Mouse (Mus musculus) midbrain, embryonic 10.5 days (tissue): ENCODE measurements around the gene Lclat1. TPM values are rescaled to one million over a fixed set of nuclear protein-coding genes. Genes with fewer than 3 reads are reported as not detected.

ENCODE experiments used
- DNase-seq: peaks from one replicate; pipeline ENCODE4 v3.0.0-alpha.2; 2017; ENCODE audit warnings: low spot score
- H3K27ac ChIP-seq: fragments of 300-500 bp; sonication (generic); replicated peaks from 2 replicates; pipeline ENCODE4 v1.5.1; 2016; ENCODE audit warnings: mild to moderate bottlenecking
- H3K27me3 ChIP-seq: fragments of 300-500 bp; sonication (generic); 2 replicates; pipeline ENCODE4 v1.6.1; 2016; ENCODE audit warnings: low read depth, mild to moderate bottlenecking; ENCODE audit not compliant: poor library complexity, severe bottlenecking
- H3K36me3 ChIP-seq: fragments of 300-500 bp; sonication (generic); 2 replicates; pipeline ENCODE4 v1.6.1; 2016; ENCODE audit warnings: mild to moderate bottlenecking, moderate library complexity
- H3K4me1 ChIP-seq: fragments of 300-500 bp; sonication (generic); 2 replicates; pipeline ENCODE4 v1.6.1; 2016
- H3K4me3 ChIP-seq: fragments of 300-500 bp; sonication (generic); 2 replicates; pipeline ENCODE4 v1.5.1; 2016; ENCODE audit warnings: mild to moderate bottlenecking, moderate library complexity
- H3K9me3 ChIP-seq: fragments of 300-500 bp; sonication (generic); replicated peaks from 2 replicates; pipeline ENCODE4 v1.6.1; 2016; ENCODE audit warnings: mild to moderate bottlenecking
- WGBS: fragments of 180-500 bp; shearing (Covaris S2); methylation state at CpG from one replicate; pipeline ENCODE4 v1.1.7; 2016; 5-methylcytosine and 5-hydroxymethylcytosine counted together
- polyA plus RNA-seq: library from polyadenylated mRNA; unstranded; fragments of >200 nt; fragmentation: Nextera tagmentation; extraction: Ambion mirVana; gene quantifications from 2 replicates; pipeline ENCODE4 v1.2.1, GENCODE M21; 2016

Gene Lclat1
- polyA plus RNA-seq, 1 experiment from 2014 or later = 9.2 TPM

GRCm38 (mm10) chr17:73196139-73196538 lies 88.4 kb downstream of the Lclat1 start:
- Histone ChIP-seq H3K36me3 (no peaks in the 10 kb centered on the region), H3K27me3 (no peaks in the 10 kb centered on the region), H3K4me3 (no peak overlapping the region), H3K9me3 (no peaks in the 10 kb centered on the region), H3K27ac (no peak overlapping the region), H3K4me1 (no peaks in the 10 kb centered on the region)
- no peak for DNase-seq
- 97% methylated on average over 1 of the region's 1 CpGs for WGBS

GRCm38 (mm10) chr17:73197724-73198123 lies 89.9 kb downstream of the Lclat1 start:
- Histone ChIP-seq H3K27ac (no peak overlapping the region), H3K4me1 (no peaks in the 10 kb centered on the region), H3K27me3 (no peaks in the 10 kb centered on the region), H3K9me3 (0 out of 2 replicates have a peak, but pooled peaks cover 2% of the 10 kb centered on the region), H3K4me3 (no peak overlapping the region), H3K36me3 (peaks cover 2% of the 10 kb centered on the region; the same call in 1 of the 2 replicates)
- WGBS = 67% methylated on average over 1 of the region's 1 CpGs
- no peak for DNase-seq

GRCm38 (mm10) chr17:73199387-73199786 lies 91.6 kb downstream of the Lclat1 start:
- no peak overlapping the region for H3K4me3 ChIP-seq
- DNase-seq = no peak
- H3K9me3 ChIP-seq = 0 out of 2 replicates have a peak, but pooled peaks cover 7% of the 10 kb centered on the region
- peaks cover 4% of the 10 kb centered on the region; the same call in 1 of the 2 replicates for H3K36me3 ChIP-seq
- H3K4me1 ChIP-seq = no peaks in the 10 kb centered on the region
- no peaks in the 10 kb centered on the region for H3K27me3 ChIP-seq
- H3K27ac ChIP-seq = no peak overlapping the region

GRCm38 (mm10) chr17:73200380-73200779 lies 92.6 kb downstream of the Lclat1 start:
- no peaks in the 10 kb centered on the region for H3K4me1 ChIP-seq
- H3K4me3 ChIP-seq = no peak overlapping the region
- no peak overlapping the region for H3K27ac ChIP-seq
- no peaks in the 10 kb centered on the region for H3K27me3 ChIP-seq
- no peak for DNase-seq
- peaks cover 4% of the 10 kb centered on the region; the same call in 1 of the 2 replicates for H3K36me3 ChIP-seq
- 0 out of 2 replicates have a peak, but pooled peaks cover 7% of the 10 kb centered on the region for H3K9me3 ChIP-seq
- WGBS = 93% methylated on average over 1 of the region's 1 CpGs

GRCm38 (mm10) chr17:73203642-73204332 lies 96.0 kb downstream of the Lclat1 start:
- Histone ChIP-seq H3K27ac (no peak overlapping the region), H3K4me3 (no peak overlapping the region), H3K4me1 (no peaks in the 10 kb centered on the region), H3K27me3 (no peaks in the 10 kb centered on the region), H3K9me3 (0 out of 2 replicates have a peak, but pooled peaks cover 7% of the 10 kb centered on the region), H3K36me3 (peaks cover 4% of the 10 kb centered on the region; the same call in 1 of the 2 replicates)
- DNase-seq = no peak
- WGBS = 90% methylated on average over 15 of the region's 15 CpGs

- WGBS = 93% methylated on average over 5 of the region's 5 CpGs
- no peaks in the 10 kb centered on the region for H3K27me3 ChIP-seq
- H3K4me3 ChIP-seq = no peak overlapping the region
- no peaks in the 10 kb centered on the region for H3K36me3 ChIP-seq
- DNase-seq = no peak
- no peak overlapping the region for H3K27ac ChIP-seq
- no peaks in the 10 kb centered on the region for H3K9me3 ChIP-seq
- H3K4me1 ChIP-seq = no peaks in the 10 kb centered on the region
Observed at GRCm38 (mm10) chr17:73210960-73211531, 103.3 kb downstream of the Lclat1 start.

GRCm38 (mm10) chr17:73212754-73213153 lies 105.0 kb downstream of the Lclat1 start:
- no peak for DNase-seq
- WGBS = 86% methylated on average over 3 of the region's 3 CpGs

GRCm38 (mm10) chr17:73213187-73213586 lies 105.4 kb downstream of the Lclat1 start:
- DNase-seq = no peak
- Histone ChIP-seq H3K4me1 (no peaks in the 10 kb centered on the region), H3K36me3 (peaks cover 3% of the 10 kb centered on the region; the same call in 1 of the 2 replicates), H3K27me3 (no peaks in the 10 kb centered on the region), H3K4me3 (no peak overlapping the region), H3K27ac (no peak overlapping the region), H3K9me3 (no peaks in the 10 kb centered on the region)
- WGBS = 80% methylated on average over 1 of the region's 1 CpGs

More at GRCm38 (mm10) chr17:73212754-73213153, 105.0 kb downstream of the Lclat1 start:
- H3K27ac ChIP-seq = no peak overlapping the region
- peaks cover 3% of the 10 kb centered on the region; the same call in 1 of the 2 replicates for H3K36me3 ChIP-seq
- H3K4me1 ChIP-seq = no peaks in the 10 kb centered on the region
- no peaks in the 10 kb centered on the region for H3K9me3 ChIP-seq
- H3K27me3 ChIP-seq = no peaks in the 10 kb centered on the region
- H3K4me3 ChIP-seq = no peak overlapping the region

GRCm38 (mm10) chr17:73213677-73214076 lies 105.9 kb downstream of the Lclat1 start:
- WGBS = 85% methylated on average over 2 of the region's 2 CpGs
- Histone ChIP-seq H3K27ac (no peak overlapping the region), H3K27me3 (no peaks in the 10 kb centered on the region), H3K9me3 (no peaks in the 10 kb centered on the region), H3K36me3 (peaks cover 3% of the 10 kb centered on the region; the same call in 1 of the 2 replicates), H3K4me3 (no peak overlapping the region), H3K4me1 (no peaks in the 10 kb centered on the region)
- DNase-seq = no peak

GRCm38 (mm10) chr17:73217274-73217673 lies 109.5 kb downstream of the Lclat1 start:
- WGBS = 96% methylated on average over 3 of the region's 3 CpGs
- H3K4me3 ChIP-seq = no peak overlapping the region
- no peak for DNase-seq
- H3K36me3 ChIP-seq = peaks cover 3% of the 10 kb centered on the region; the same call in 1 of the 2 replicates
- H3K4me1 ChIP-seq = peaks cover 3% of the 10 kb centered on the region; the same call in 1 of the 2 replicates
- no peaks in the 10 kb centered on the region for H3K27me3 ChIP-seq
- H3K9me3 ChIP-seq = no peaks in the 10 kb centered on the region
- H3K27ac ChIP-seq = no peak overlapping the region

GRCm38 (mm10) chr17:73220746-73221145 lies 113.0 kb downstream of the Lclat1 start:
- 77% methylated on average over 7 of the region's 7 CpGs for WGBS
- H3K9me3 ChIP-seq = no peaks in the 10 kb centered on the region
- peaks cover 3% of the 10 kb centered on the region; the same call in 1 of the 2 replicates for H3K36me3 ChIP-seq
- H3K4me3 ChIP-seq = no peak overlapping the region
- DNase-seq = no peak
- H3K27ac ChIP-seq = no peak overlapping the region
- peaks cover 12% of the 10 kb centered on the region for H3K4me1 ChIP-seq
- H3K27me3 ChIP-seq = no peaks in the 10 kb centered on the region

GRCm38 (mm10) chr17:73222077-73222476 lies 114.3 kb downstream of the Lclat1 start:
- WGBS = 78% methylated on average over 7 of the region's 7 CpGs
- Histone ChIP-seq H3K4me3 (no peak overlapping the region), H3K4me1 (peaks cover 16% of the 10 kb centered on the region), H3K27me3 (no peaks in the 10 kb centered on the region), H3K27ac (no peak overlapping the region), H3K9me3 (no peaks in the 10 kb centered on the region), H3K36me3 (no peaks in the 10 kb centered on the region)
- no peak for DNase-seq

- no peak overlapping the region for H3K27ac ChIP-seq
- no peak overlapping the region for H3K4me3 ChIP-seq
- no peaks in the 10 kb centered on the region for H3K27me3 ChIP-seq
- H3K36me3 ChIP-seq = no peaks in the 10 kb centered on the region
- H3K4me1 ChIP-seq = peaks cover 16% of the 10 kb centered on the region
- H3K9me3 ChIP-seq = no peaks in the 10 kb centered on the region
- no peak for DNase-seq
Observed at GRCm38 (mm10) chr17:73225442-73225841, 117.7 kb downstream of the Lclat1 start.
